Comparison of ENCODE assay signal across 8 mouse cellular contexts in genomic region chr11:49249811-49250421, GRCm38 (mm10). TPM values are rescaled to one million over a fixed set of nuclear protein-coding genes. Genes with fewer than 3 reads are reported as not detected.
DNase-seq lines count a peak whose midpoint lies in the region; ATAC-seq and TF ChIP-seq lines count a peak whose summit lies in the region.

No protein-coding gene starts in this region.

- DNase-seq in 416B (ENCODE audit: low read depth) (peak; percentile 91), ES-E14 (ENCODE audit: low read depth, low spot score) (no peak)
- peak; percentile 31 for DNase-seq in limb, embryonic 10.5 days (ENCODE audit: low spot score)
- peak; percentile 79 for DNase-seq in thymus, postnatal 25 days
- no peak for DNase-seq in Muller cell, postnatal 12 days (ENCODE audit: inconsistent ontology term)
- DNase-seq in gastrocnemius, postnatal 4 days (ENCODE audit: low spot score in 2 of 2) = no peak

- peaks cover 4 to 11% of the 10 kb centered on the region in 2 experiments for H3K4me1 ChIP-seq in ES-E14 (ENCODE audit: control insufficient read depth in 2 of 2, insufficient read depth in 2 of 2, low read length in 2 of 2, poor library complexity in 1 of 2)
- peaks cover 58% of the 10 kb centered on the region for H3K4me1 ChIP-seq in limb, embryonic 10.5 days
- peaks cover 51% of the 10 kb centered on the region for H3K4me1 ChIP-seq in midbrain, embryonic 15.5 days

- H3K27ac ChIP-seq in ES-E14 (ENCODE audit: insufficient read depth, low read depth, low read length, poor library complexity, severe bottlenecking) = no peak overlapping the region
- peak overlapping the region; percentile 97 for H3K27ac ChIP-seq in limb, embryonic 10.5 days
- peak overlapping the region; percentile 31; the same call in 1 of the 2 replicates for H3K27ac ChIP-seq in midbrain, embryonic 15.5 days

- ATAC-seq in granulocyte monocyte progenitor cell, adult 5-6 weeks (replicated peaks; ENCODE audit: poor library complexity, severe bottlenecking) = peak; percentile 51
- ATAC-seq in midbrain, embryonic 15.5 days (replicated peaks) = no peak

- H3K4me2 ChIP-seq in midbrain, embryonic 15.5 days = peak overlapping the region; percentile 86

- H3K27me3 ChIP-seq in limb, embryonic 10.5 days (ENCODE audit: low read depth, poor library complexity, severe bottlenecking) = no peaks in the 10 kb centered on the region
- no peaks in the 10 kb centered on the region for H3K27me3 ChIP-seq in midbrain, embryonic 15.5 days (replicated peaks)

- peaks cover 2% of the 10 kb centered on the region; the same call in 1 of the 2 replicates for H3K36me3 ChIP-seq in ES-E14 (ENCODE audit: control insufficient read depth, insufficient read depth, low read length, poor library complexity, severe bottlenecking)
- H3K36me3 ChIP-seq in limb, embryonic 10.5 days = peaks cover 29% of the 10 kb centered on the region
- H3K36me3 ChIP-seq in midbrain, embryonic 15.5 days (replicated peaks) = no peaks in the 10 kb centered on the region

- H3K4me3 ChIP-seq in ES-E14 (ENCODE audit: insufficient read depth in 1 of 2, low read depth in 1 of 2, low read length in 2 of 2, poor library complexity in 1 of 2, severe bottlenecking in 1 of 2) = peak overlapping the region; percentile 73 to 75
- H3K4me3 ChIP-seq in limb, embryonic 10.5 days = peak overlapping the region; percentile 81
- peak overlapping the region; percentile 51 for H3K4me3 ChIP-seq in midbrain, embryonic 15.5 days

- WGBS in limb, embryonic 10.5 days = 29% methylated on average over 10 of the region's 10 CpGs
- WGBS in midbrain, embryonic 15.5 days = 28% methylated on average over 10 of the region's 10 CpGs

- no peaks in the 10 kb centered on the region for H3K9me3 ChIP-seq in ES-E14 (ENCODE audit: control insufficient read depth, insufficient read depth, low read depth, low read length)
- no peaks in the 10 kb centered on the region for H3K9me3 ChIP-seq in limb, embryonic 10.5 days (replicated peaks)
- no peaks in the 10 kb centered on the region for H3K9me3 ChIP-seq in midbrain, embryonic 15.5 days

- peak overlapping the region; percentile 81; the same call in 1 of the 2 replicates for H3K9ac ChIP-seq in ES-E14 (ENCODE audit: insufficient read depth, low read depth, low read length, poor library complexity, severe bottlenecking)
- peak overlapping the region; percentile 65 for H3K9ac ChIP-seq in midbrain, embryonic 15.5 days

- in situ Hi-C loops in ES-E14 (cut with MboI; ENCODE audit: low sequenced_read_pairs in 2 of 2, unreplicated experiment in 2 of 2) = loop anchor here in 1 of 2 experiments (25.0 kb wide), 1 partner anchor 388 kb away; the partner anchor contains the start of gene Irgm1

TF ChIP-seq in ES-E14, 5 proteins besides CTCF, POLR2A, EP300 and RAD21:
- no peak for TF ChIP-seq ZNF384 (IDR thresholded peaks at IDR 0.05; ENCODE audit: low read depth, low read length)
- TF ChIP-seq HCFC1 (IDR thresholded peaks at IDR 0.05; ENCODE audit: borderline replicate concordance, insufficient read depth, low read length) = no peak
- no peak for TF ChIP-seq MAFK (IDR thresholded peaks at IDR 0.05; ENCODE audit: insufficient read depth, low read depth, low read length)
- no peak for TF ChIP-seq CHD2 (IDR thresholded peaks at IDR 0.05; ENCODE audit: low read depth, low read length)
- TF ChIP-seq ZC3H11A (IDR thresholded peaks at IDR 0.05; ENCODE audit: borderline replicate concordance, low read depth, low read length) = no peak

RNA-seq across cellular contexts. Expression of gene Mgat1, which starts 5.9 kb away (rescaled TPM):
- 43.1 and 54.2 TPM in 2 replicates for total RNA-seq in ES-E14 (2012; rRNA removed)
- total RNA-seq in granulocyte monocyte progenitor cell, adult 5-6 weeks (2014; fragmentation: Nextera tagmentation) = 44.1 and 74.5 TPM in 2 replicates
- 51.6 and 59.4 TPM in 2 replicates for total RNA-seq in granulocyte monocyte progenitor cell, adult 5-6 weeks (2017)
- polyA plus RNA-seq in limb, embryonic 10.5 days (2016; fragmentation: Nextera tagmentation; extraction: Ambion mirVana) = 40.0 and 46.0 TPM in 2 replicates
- 35.3 and 35.4 TPM in 2 replicates for polyA plus RNA-seq in midbrain, embryonic 15.5 days (2015; fragmentation: Nextera tagmentation; extraction: Ambion mirVana)
- total RNA-seq in gastrocnemius, postnatal 4 days (2021) = 10 to 100 TPM; 61.3 to 67.4 TPM

RNA-seq across cellular contexts. Expression of gene Olfr1393, which starts 28.2 kb away (rescaled TPM):
- not detected in 2 replicates for total RNA-seq in ES-E14 (2012; rRNA removed)
- not detected in 2 replicates for total RNA-seq in granulocyte monocyte progenitor cell, adult 5-6 weeks (2014; fragmentation: Nextera tagmentation)
- not detected in 2 replicates for total RNA-seq in granulocyte monocyte progenitor cell, adult 5-6 weeks (2017)
- not detected in 2 replicates for polyA plus RNA-seq in limb, embryonic 10.5 days (2016; fragmentation: Nextera tagmentation; extraction: Ambion mirVana)
- 0.05 TPM in 1 of 2 replicates, not detected in the other for polyA plus RNA-seq in midbrain, embryonic 15.5 days (2015; fragmentation: Nextera tagmentation; extraction: Ambion mirVana)
- under 1 TPM; 0.16 to 0.22 TPM for total RNA-seq in gastrocnemius, postnatal 4 days (2021)

RNA-seq across cellular contexts. Expression of gene Olfr1392, which starts 35.2 kb away (rescaled TPM):
- total RNA-seq in ES-E14 (2012; rRNA removed) = not detected in 2 replicates
- total RNA-seq in granulocyte monocyte progenitor cell, adult 5-6 weeks (2014; fragmentation: Nextera tagmentation) = not detected in 2 replicates
- total RNA-seq in granulocyte monocyte progenitor cell, adult 5-6 weeks (2017) = not detected in 2 replicates
- polyA plus RNA-seq in limb, embryonic 10.5 days (2016; fragmentation: Nextera tagmentation; extraction: Ambion mirVana) = not detected in 2 replicates
- 0.04 and 0.05 TPM in 2 replicates for polyA plus RNA-seq in midbrain, embryonic 15.5 days (2015; fragmentation: Nextera tagmentation; extraction: Ambion mirVana)
- total RNA-seq in gastrocnemius, postnatal 4 days (2021) = not detected

RNA-seq across cellular contexts. Expression of gene Zfp62, which starts 46.8 kb away (rescaled TPM):
- total RNA-seq in ES-E14 (2012; rRNA removed) = 25.2 and 28.7 TPM in 2 replicates
- total RNA-seq in granulocyte monocyte progenitor cell, adult 5-6 weeks (2014; fragmentation: Nextera tagmentation) = 46.4 and 46.5 TPM in 2 replicates
- 62.2 and 88.5 TPM in 2 replicates for total RNA-seq in granulocyte monocyte progenitor cell, adult 5-6 weeks (2017)
- polyA plus RNA-seq in limb, embryonic 10.5 days (2016; fragmentation: Nextera tagmentation; extraction: Ambion mirVana) = 34.6 and 48.3 TPM in 2 replicates
- 45.1 and 46.0 TPM in 2 replicates for polyA plus RNA-seq in midbrain, embryonic 15.5 days (2015; fragmentation: Nextera tagmentation; extraction: Ambion mirVana)
- 10 to 100 TPM; 30.4 to 39.9 TPM for total RNA-seq in gastrocnemius, postnatal 4 days (2021)

RNA-seq across cellular contexts. Expression of gene Olfr10, which starts 54.6 kb away (rescaled TPM):
- total RNA-seq in ES-E14 (2012; rRNA removed) = not detected in 2 replicates
- not detected in 2 replicates for total RNA-seq in granulocyte monocyte progenitor cell, adult 5-6 weeks (2014; fragmentation: Nextera tagmentation)
- total RNA-seq in granulocyte monocyte progenitor cell, adult 5-6 weeks (2017) = not detected in 2 replicates
- polyA plus RNA-seq in limb, embryonic 10.5 days (2016; fragmentation: Nextera tagmentation; extraction: Ambion mirVana) = not detected in 2 replicates
- polyA plus RNA-seq in midbrain, embryonic 15.5 days (2015; fragmentation: Nextera tagmentation; extraction: Ambion mirVana) = not detected in 2 replicates
- total RNA-seq in gastrocnemius, postnatal 4 days (2021) = not detected

Comparison
In these comparisons a context has a peak if more than half of its experiments do, and no peak if none do; other contexts are left out.
1. DNase-seq: peak in 416B (single experiment), limb, embryonic 10.5 days (single experiment) and thymus, postnatal 25 days (single experiment); none in ES-E14 (single experiment), Muller cell, postnatal 12 days (single experiment) and gastrocnemius, postnatal 4 days (0 of 2).
2. Peak in every context shown above with its lines, with median percentiles within 50 percentile points of each other: H3K4me3 ChIP-seq.